Mouse (Mus musculus): ENCODE results near the gene Uvssa. TPM values are rescaled to one million over a fixed set of nuclear protein-coding genes. Genes with fewer than 3 reads are reported as not detected.
"Not testable (repeated sequence)": the region's sequence is repeated elsewhere in the genome, so short reads cannot be mapped to it uniquely, and the experiment has no call there.

Gene Uvssa
- 1 to 10 TPM; 5.9 to 7.0 TPM for total RNA-seq (2021)
- long read RNA-seq, experiment 1, partial matches to known transcripts = 0 of 1 reads
- long read RNA-seq, experiment 1, other reads (novel, unspliced or antisense) = 1 of 1 reads
- long read RNA-seq, experiment 2, full-length matches to known transcripts = 1 of 3 reads
- long read RNA-seq, experiment 2, partial matches to known transcripts = 1 of 3 reads
- long read RNA-seq, experiment 2, other reads (novel, unspliced or antisense) = 1 of 3 reads

GRCm38 (mm10) chr5:33378302-33378854 lies at the start of gene Uvssa:
TSS of gene Uvssa (plus strand) at chr5:33378549.
- peak within 1 kb of the TSS; percentile 99 for H3K27ac ChIP-seq
- peak; percentile 99 to 100 for DNase-seq (ENCODE audit: low spot score in 2 of 2)
- peak within 1 kb of the TSS; percentile 79 for H3K4me3 ChIP-seq
- peak; percentile 63 for TF ChIP-seq CTCF (conservative IDR thresholded peaks at IDR 0.05)

DNA sequence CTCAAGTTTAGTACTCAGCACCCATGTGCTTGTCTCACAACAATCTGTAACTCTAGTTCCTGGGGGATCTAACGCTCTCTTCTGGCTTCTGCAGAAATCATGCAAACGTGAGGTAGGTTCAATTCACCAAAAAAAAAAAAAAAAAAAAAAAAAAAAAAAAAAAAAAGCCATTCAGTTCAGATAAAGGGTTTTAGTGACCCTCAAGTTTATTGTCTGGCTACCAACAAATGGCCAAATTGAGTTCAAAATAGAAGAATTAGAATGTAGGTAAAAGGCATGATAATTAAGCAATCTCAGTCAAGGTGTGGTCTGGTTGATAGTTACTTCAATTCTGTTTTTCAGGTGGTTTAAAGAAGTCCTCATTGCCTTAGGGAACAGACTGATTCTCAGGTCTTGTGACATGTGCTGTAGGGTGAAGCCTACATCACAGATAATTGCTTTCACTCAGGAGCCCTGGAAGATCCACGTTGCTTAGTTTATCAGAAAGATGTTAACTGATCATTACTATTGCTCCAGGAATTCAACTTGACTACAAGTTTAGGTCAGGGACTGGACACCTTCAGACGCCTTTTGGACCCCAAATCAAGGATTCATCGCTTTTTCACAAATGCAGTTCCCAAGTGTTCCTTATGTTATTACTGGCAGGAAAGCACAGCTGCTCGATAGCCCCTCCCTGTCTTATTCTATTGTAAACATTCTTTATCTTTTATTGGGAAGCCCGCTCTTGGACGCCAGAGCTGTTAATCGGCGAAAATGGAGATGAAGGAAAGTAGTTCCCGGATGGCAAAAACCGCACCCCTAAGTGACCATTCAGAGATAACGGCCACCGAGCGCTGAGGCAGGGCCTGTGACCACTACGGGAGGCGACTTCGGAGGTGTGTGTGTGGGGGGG lies 43.7 kb upstream of the Uvssa start:
- no peak for TF ChIP-seq CTCF (conservative IDR thresholded peaks at IDR 0.05)
- no peak for DNase-seq (ENCODE audit: low spot score in 2 of 2)
- Histone ChIP-seq H3K27ac (peak overlapping the region; percentile 86), H3K4me3 (peak overlapping the region; percentile 94)

GRCm38 (mm10) chr5:33335273-33335976 lies 42.9 kb upstream of the Uvssa start, which contains the start of gene Maea:
TSS of gene Maea (plus strand) at chr5:33335509.
- H3K4me3 ChIP-seq = peak within 1 kb of the TSS; percentile 94
- TF ChIP-seq CTCF (conservative IDR thresholded peaks at IDR 0.05) = no peak
- peak within 1 kb of the TSS; percentile 86 for H3K27ac ChIP-seq
- DNase-seq (ENCODE audit: low spot score in 2 of 2) = peak; percentile 96 to 98

- Histone ChIP-seq H3K4me3 (peak overlapping the region; percentile 94), H3K27ac (peak overlapping the region; percentile 86)
- DNase-seq (ENCODE audit: low spot score in 2 of 2) = no peak
- no peak for TF ChIP-seq CTCF (conservative IDR thresholded peaks at IDR 0.05)
These were observed 42.4 kb upstream of the Uvssa start for GRCm38 (mm10) chr5:33335977-33336360.

DNA sequence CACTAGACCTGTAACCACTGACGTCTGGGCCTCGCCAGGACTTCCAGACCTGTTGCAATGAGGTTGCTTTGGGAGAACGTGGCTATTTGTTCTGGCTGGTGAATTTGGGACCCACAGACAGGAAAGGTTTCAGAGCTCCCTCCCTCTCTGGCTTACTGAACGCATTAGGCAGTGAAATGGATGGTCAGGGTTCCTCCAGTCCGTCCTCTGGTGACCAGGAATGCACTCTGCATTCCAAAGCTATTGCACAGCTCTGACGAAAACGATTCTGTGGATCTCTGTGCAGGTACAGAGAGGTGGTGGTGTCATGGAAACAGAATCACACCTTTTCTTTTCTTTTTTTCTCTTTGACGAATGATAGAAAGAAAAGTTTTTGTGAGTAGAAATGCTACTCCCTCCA lies 41.1 kb upstream of the Uvssa start:
- H3K27ac ChIP-seq = no peak overlapping the region
- no peak for TF ChIP-seq CTCF (conservative IDR thresholded peaks at IDR 0.05)
- peak overlapping the region; percentile 94; the same call in 1 of the 2 replicates for H3K4me3 ChIP-seq
- no peak for DNase-seq (ENCODE audit: low spot score in 2 of 2)

DNA sequence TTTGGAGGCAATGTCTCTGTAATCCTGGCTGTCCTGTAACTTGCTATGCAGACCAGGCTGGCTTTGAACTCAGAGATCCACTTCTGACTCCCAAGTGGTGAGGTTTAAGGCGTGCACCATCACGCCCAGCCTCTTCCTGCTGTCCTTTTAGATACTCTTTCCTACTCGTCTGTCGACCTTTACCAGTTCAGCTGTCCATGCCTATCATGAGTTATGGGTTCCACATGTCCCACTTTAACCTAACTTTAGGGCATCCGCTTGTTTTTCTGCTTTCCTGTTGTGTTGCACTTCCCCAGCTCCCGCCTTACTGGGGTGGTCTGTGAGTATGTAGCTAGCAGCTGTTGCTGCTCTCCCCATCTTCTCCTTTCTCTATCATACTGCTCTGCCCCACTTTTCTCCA lies 37.2 kb upstream of the Uvssa start:
- Histone ChIP-seq H3K4me3 (no peak overlapping the region), H3K27ac (no peak overlapping the region)
- TF ChIP-seq CTCF (conservative IDR thresholded peaks at IDR 0.05) = no peak
- DNase-seq (ENCODE audit: low spot score in 2 of 2) = no peak

- DNase-seq (ENCODE audit: low spot score in 2 of 2); H3K4me3 ChIP-seq; H3K27ac ChIP-seq: not testable (repeated sequence)
- TF ChIP-seq CTCF (conservative IDR thresholded peaks at IDR 0.05) = peak; percentile 62
These were observed 36.1 kb upstream of the Uvssa start for GRCm38 (mm10) chr5:33342248-33342647.

GRCm38 (mm10) chr5:33342821-33343220 lies 35.5 kb upstream of the Uvssa start:
- Histone ChIP-seq H3K27ac (peak overlapping the region; percentile 20; the same call in 1 of the 2 replicates), H3K4me3 (no peak overlapping the region)
- DNase-seq (ENCODE audit: low spot score in 2 of 2) = no peak
- no peak for TF ChIP-seq CTCF (conservative IDR thresholded peaks at IDR 0.05)

- H3K4me3 ChIP-seq = no peak overlapping the region
- no peak for DNase-seq (ENCODE audit: low spot score in 2 of 2)
- peak overlapping the region; percentile 20; the same call in 1 of the 2 replicates for H3K27ac ChIP-seq
- no peak for TF ChIP-seq CTCF (conservative IDR thresholded peaks at IDR 0.05)
These were observed 34.8 kb upstream of the Uvssa start for GRCm38 (mm10) chr5:33343571-33343970.

DNA sequence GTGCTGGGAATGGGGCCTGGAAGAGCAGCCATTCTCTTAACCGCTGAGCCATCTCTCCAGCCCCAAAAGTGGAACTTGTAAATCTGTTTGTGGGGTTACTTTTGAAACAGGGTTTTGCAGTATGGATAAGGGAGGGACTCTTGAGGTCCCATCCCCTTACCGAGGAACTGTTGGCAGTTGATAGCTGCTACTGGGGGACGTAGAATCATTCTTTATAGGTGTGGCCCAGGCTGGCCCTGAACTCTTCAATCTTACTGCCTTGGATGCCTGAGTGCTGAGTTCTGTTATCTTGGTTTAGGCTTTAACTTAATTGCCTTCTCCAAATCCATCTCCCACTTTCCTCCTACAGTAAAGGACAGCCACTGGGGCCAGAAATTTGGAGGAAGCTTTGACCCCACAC lies 34.3 kb upstream of the Uvssa start:
- no peak overlapping the region for H3K4me3 ChIP-seq
- TF ChIP-seq CTCF (conservative IDR thresholded peaks at IDR 0.05) = no peak
- DNase-seq (ENCODE audit: low spot score in 2 of 2) = no peak
- H3K27ac ChIP-seq = no peak overlapping the region

- DNase-seq (ENCODE audit: low spot score in 2 of 2) = no peak
- no peak for TF ChIP-seq CTCF (conservative IDR thresholded peaks at IDR 0.05)
- H3K4me3 ChIP-seq = no peak overlapping the region
- no peak overlapping the region for H3K27ac ChIP-seq
These were observed 30.7 kb upstream of the Uvssa start for GRCm38 (mm10) chr5:33347620-33348019.

DNA sequence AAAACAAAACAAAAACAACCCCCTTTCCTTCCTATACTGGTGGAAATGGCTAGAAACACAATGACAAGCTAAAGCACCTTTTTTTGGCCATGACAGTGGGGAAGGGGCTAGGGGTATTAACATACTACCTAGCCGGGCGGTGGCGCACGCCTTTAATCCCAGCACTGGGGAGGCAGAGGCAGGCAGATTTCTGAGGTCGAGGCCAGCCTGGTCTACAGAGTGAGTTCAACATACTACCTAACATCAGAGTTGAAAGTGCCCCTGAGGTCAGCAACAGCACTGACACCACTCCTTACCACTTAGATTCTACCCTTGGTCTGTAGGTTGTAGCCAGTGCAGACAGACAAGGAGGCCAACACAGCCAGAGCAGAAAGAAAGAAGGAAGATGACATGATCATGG lies 29.1 kb upstream of the Uvssa start:
- TF ChIP-seq CTCF (conservative IDR thresholded peaks at IDR 0.05) = no peak
- Histone ChIP-seq H3K4me3 (no peak overlapping the region), H3K27ac (no peak overlapping the region)
- DNase-seq (ENCODE audit: low spot score in 2 of 2) = no peak

- TF ChIP-seq CTCF (conservative IDR thresholded peaks at IDR 0.05) = no peak
- Histone ChIP-seq H3K4me3 (no peak overlapping the region), H3K27ac (no peak overlapping the region)
- DNase-seq (ENCODE audit: low spot score in 2 of 2) = no peak
These were observed 28.6 kb upstream of the Uvssa start for GRCm38 (mm10) chr5:33349706-33350105.
